Mouse (Mus musculus) embryonic fibroblast, embryonic 13.5 days (primary cell): Measurements from ENCODE around the gene Eif2b3.

Source experiments
- CTCF ChIP-seq: IDR thresholded peaks from 2 replicates; pipeline ENCODE4 v1.5.1; 2011; ENCODE audit warnings: mild to moderate bottlenecking, control low read depth, low read length, moderate library complexity, borderline replicate concordance; ENCODE audit not compliant: insufficient read depth
- POLR2A ChIP-seq: IDR thresholded peaks from 2 replicates; pipeline ENCODE4 v1.6.1; 2011; ENCODE audit warnings: low read depth, mild to moderate bottlenecking, control low read depth, low read length, moderate library complexity

- TF ChIP-seq POLR2A = no peak
- no peak for TF ChIP-seq CTCF
These were observed 113.6 kb downstream of the Eif2b3 start for GRCm38 (mm10) chr4:117132794-117133143.
